Mouse (Mus musculus) CD4-positive, CD25-positive, alpha-beta regulatory T cell, adult 2 months (primary cell): ENCODE data around the gene Agap1.

Experiments used
- DNase-seq: peaks from one replicate; pipeline ENCODE4 v3.0.0-alpha.2; 2012; ENCODE audit warnings: low read depth, low spot score

The Agap1 gene

DNA sequence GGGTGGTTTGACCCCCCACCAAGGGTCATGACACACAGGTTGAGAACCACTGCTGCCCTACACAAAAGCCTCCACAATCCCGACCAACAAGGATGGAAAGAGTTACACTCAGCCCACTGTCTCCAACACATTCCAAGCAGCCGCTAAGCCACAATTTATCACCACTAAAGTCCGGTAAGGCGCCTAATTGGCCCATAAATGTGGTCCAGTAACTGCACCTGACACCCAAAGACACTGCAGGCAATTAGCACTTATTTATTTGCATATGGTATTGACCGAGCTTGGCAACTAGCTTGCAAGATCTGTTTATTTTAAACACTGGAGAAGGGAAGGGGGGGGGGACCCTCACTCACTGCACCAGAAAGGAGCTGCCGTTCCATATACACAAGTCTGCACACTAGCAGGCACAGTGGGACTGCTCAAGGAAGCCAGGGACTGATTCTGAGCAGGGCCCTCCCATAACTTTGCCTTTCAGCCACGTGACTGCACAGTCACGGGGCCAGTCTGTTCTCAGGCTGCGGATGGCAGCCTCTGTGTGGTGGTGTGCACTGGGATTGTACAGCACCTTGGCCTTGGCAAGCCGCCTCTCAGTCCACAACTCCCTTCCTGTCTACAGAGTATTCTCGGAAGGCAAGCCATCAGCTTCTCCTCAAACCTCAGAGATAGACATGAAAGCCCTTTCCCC is 445.3 kb downstream of the Agap1 start:
- no peak for DNase-seq

DNA sequence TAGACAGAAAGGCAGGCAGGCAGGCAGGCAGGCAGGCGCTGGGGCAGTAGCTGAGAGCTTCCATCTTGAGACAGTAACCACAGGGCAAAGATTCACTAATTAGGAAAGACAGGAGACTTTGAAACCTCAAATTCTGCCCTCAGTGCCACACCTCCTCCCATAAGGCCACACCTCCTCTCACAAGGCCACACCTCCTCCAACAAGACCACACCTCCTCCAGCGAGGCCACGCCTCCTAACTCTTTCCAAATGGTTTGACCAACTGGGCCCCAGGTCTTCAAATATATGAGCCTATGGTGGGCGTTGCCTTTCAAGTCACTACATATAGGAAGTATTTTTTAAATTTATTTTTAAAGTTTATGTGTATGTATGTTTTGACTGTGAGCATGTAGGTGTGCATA is 446.8 kb downstream of the Agap1 start:
- no peak for DNase-seq

GRCm38 (mm10) chr1:89902236-89902635 is 447.6 kb downstream of the Agap1 start:
- DNase-seq, result no peak

- DNase-seq, result no peak
These were observed 448.0 kb downstream of the Agap1 start for GRCm38 (mm10) chr1:89902641-89903040.

GRCm38 (mm10) chr1:89909796-89910195 is 455.2 kb downstream of the Agap1 start:
- DNase-seq, result no peak

GRCm38 (mm10) chr1:89912392-89912791 is 457.8 kb downstream of the Agap1 start:
- DNase-seq, result no peak

GRCm38 (mm10) chr1:89913611-89914010 is 459.0 kb downstream of the Agap1 start:
- DNase-seq, result no peak

GRCm38 (mm10) chr1:89918111-89918510 is 463.5 kb downstream of the Agap1 start:
- DNase-seq, result no peak

- DNase-seq, result no peak
These were observed 464.6 kb downstream of the Agap1 start for GRCm38 (mm10) chr1:89919206-89919605.

DNA sequence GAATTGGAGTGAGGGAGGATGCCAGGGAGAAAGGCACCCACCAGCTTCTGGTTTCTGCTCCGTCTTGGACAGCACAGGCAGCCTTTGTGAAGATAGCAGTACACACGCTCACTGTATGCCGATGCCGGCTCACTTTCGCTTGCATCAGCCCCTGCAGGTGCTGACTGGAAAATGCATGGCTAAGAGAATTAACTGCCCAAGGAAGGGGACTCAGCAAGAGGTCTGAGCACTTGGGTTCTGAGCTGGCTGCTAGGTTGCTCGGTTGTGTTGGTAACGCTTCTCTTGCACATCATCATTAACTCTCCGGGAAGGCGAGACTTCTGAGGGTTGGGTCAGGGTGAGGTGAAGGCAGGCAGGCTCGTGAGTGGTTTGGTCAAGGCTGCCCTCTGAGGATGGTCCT is 467.2 kb downstream of the Agap1 start:
- no peak for DNase-seq

- DNase-seq, result no peak
These were observed 467.7 kb downstream of the Agap1 start for GRCm38 (mm10) chr1:89922282-89922681.

DNA sequence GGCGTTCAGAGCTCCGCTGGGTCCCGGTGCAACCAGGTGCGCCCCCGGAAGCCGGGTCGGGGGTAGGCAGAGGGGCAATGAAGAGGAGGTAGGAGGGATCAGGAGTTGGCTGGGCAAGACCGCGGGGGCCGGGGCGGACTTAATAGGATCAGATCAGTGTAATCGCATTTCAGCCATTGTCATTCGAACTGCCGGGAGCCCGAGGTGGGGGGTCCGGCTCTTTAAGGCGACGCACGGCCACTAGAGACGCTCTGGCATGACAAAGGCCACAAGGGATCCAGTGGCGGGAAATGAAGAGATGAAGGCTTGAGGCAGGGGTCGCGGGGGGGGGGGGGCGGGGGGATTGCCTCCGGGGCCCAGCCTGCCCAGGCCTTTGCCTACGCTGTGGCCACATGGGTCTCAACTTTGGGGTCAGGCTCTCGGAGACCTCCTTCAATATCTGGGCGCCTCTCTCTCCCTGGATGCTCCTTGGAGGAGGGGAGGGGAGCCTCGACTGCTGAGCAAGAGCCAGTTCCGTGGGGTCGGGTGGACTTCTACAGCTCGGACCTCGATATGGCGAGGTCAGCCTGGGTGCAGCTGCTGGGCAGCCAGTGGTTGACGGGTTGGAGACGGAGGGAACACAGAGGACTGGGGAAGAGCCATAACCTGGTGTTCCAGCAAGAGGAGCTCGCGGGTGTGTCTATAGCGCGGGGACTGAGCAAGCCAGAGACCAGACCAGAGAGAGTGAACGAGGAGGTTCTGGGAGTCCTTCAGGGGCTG is 468.5 kb downstream of the Agap1 start:
- DNase-seq, result no peak

GRCm38 (mm10) chr1:89923642-89924020 is 469.0 kb downstream of the Agap1 start:
- DNase-seq, result no peak

GRCm38 (mm10) chr1:89925501-89926190 is 471.0 kb downstream of the Agap1 start:
- DNase-seq, result no peak

DNA sequence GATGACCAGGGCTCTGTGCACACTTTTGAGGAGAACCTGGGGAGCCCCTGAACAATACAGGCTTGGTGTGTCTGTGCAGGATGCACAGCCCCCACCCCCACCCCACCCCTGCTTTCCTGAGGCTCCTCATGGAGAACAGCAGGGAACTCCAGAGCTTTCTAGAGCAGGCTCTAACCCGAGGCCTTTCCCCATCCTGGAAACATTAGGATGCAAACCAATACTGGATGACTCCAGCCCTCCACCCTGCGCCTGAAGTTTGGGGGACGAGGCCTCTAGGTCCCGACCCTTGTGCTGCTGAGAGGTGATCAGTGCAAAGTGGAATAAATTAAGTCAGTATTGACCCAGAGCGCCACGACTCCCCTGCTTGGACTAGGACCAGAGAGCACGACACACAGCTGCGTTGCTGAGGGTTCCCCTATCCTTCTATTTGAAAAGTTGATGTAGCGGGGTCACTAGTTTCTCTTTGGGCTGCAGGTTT is 472.0 kb downstream of the Agap1 start:
- no peak for DNase-seq

DNA sequence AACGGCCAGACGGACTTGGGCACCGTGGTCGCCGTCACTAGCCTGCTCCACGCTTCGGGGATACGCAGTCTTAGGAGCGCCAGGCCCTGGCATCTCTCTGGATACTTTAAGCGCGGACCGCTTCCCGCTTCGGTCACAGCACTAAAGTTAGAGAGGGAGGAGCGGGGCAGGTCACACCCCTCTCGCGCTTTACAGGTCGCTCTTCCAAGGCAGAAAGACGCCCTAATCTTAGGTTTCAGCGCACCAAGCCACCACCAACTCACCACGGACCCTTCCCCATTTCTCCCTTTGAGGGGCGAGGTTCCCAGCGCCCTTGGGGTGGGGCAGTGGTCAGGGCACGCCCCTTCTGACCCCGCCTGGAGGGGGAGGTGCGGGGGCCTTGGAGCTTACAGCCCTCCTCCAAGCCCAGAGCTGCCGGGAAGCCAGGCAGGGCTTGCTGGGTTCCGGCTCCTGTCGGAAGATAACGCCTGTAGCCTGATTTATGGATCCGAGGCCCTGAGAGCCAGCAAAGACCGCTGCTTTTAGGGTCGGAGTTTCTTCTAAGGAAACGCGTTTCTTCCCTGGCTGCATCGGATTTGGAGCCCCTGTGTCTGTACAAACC is 472.6 kb downstream of the Agap1 start:
- DNase-seq, result no peak

GRCm38 (mm10) chr1:89928676-89929075 is 474.1 kb downstream of the Agap1 start:
- DNase-seq, result no peak

DNA sequence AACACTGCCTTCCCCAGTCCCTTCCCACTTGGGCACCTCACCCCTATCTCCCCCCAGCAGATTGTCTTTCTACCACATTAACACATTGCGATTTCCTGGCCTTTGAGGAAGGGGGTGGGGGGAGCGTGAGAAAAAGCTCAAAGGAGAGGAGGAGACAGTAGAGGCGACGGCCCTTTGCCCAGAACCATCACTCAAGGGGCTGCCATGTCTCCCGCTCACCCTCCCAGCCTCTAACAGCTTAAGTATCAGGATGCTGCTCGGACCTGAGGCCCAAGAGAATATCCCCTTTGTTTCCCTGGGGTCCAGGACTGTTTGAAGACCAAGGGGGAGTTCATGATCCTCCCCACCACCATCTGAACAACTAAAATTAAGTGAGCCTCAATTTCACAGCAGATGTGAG is 474.6 kb downstream of the Agap1 start:
- DNase-seq, result no peak

- no peak for DNase-seq
These were observed 475.3 kb downstream of the Agap1 start for GRCm38 (mm10) chr1:89929721-89930505.

GRCm38 (mm10) chr1:89930551-89930950 is 475.9 kb downstream of the Agap1 start:
- no peak for DNase-seq

DNA sequence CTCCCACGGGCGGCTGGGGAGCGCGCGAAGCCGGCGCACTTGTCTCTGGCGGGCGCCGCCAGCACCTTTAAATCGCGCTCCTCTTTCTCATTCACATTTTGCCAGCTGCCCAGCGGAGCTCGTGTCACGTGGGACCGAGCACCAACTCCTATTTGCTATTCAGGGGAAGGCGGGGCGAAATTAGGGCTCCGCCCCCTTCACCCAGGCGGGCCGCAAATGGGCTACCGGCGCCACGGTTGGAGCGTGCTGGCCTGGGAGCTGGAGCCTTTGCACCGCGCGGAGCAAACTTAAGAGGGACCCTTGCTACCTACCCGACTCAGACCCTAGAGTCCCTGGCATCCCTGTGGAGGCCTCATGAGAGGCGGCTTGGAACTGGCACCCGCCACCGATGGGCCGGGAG is 476.5 kb downstream of the Agap1 start, which contains the start of gene Gbx2:
TSS of gene Gbx2 (minus strand) at position 60 of the 400 bp plus-strand sequence.
- no peak for DNase-seq
